Mouse (Mus musculus): ENCODE results near the gene Lifr.

DNA sequence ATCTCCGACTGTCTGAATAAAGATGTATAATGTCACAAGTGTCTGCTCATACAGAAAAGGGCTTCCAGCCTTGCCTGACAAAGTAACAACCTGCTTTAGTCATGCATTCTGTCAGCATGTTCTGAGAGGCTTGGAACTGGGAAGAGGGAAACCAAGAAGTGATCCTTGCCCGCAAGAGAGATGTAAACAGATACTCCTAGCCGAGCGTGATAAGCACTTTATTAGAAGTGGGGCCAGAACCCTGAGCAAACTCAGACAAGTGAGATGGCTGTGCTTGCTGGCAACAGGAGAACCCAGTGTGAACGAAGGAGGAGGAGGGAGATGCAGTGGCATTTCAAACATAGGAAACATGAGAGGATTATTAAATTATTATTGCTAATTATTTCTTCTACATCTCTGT is 14.8 kb downstream of the Lifr start:
- TF ChIP-seq CTCF (IDR thresholded peaks at IDR 0.05; ENCODE audit: borderline replicate concordance, control insufficient read depth, extremely low read depth, insufficient read depth, low read length, poor library complexity) (no peak), POLR2A (IDR thresholded peaks at IDR 0.05; ENCODE audit: control insufficient read depth, extremely low read depth, insufficient read depth, low read length, poor library complexity) (no peak)

Measured in thymus, adult 2 months (tissue).